In genomic region chr9:70496990-70497389, GRCm38 (mm10) we compare ENCODE assay signal across 1 mouse cellular context.
TF ChIP-seq lines count a peak whose summit lies in the region.

No protein-coding gene starts in this region.

TF ChIP-seq in MEL, 35 proteins besides CTCF, POLR2A, EP300 and RAD21 (continued from another document):
- TF ChIP-seq NELFE (IDR thresholded peaks at IDR 0.05; ENCODE audit: low read depth, low read length) (no peak), ELF1 (IDR thresholded peaks at IDR 0.05; ENCODE audit: low read depth, low read length) (peak; percentile 52; the same call in 1 of the 2 replicates), SMC3 (IDR thresholded peaks at IDR 0.05; ENCODE audit: low read depth, low read length) (no peak), ZC3H11A (IDR thresholded peaks at IDR 0.05; ENCODE audit: low read depth, low read length) (no peak), NRF1 (IDR thresholded peaks at IDR 0.05; ENCODE audit: insufficient read depth, low read depth, low read length, poor library complexity, severe bottlenecking) (no peak), ETS1 (IDR thresholded peaks at IDR 0.05; ENCODE audit: low read depth, low read length) (peak; percentile 85), RCOR1 (IDR thresholded peaks at IDR 0.05; ENCODE audit: low read depth, low read length) (no peak), MAZ (IDR thresholded peaks at IDR 0.05; ENCODE audit: low read depth, low read length) (no peak), MYC (IDR thresholded peaks at IDR 0.05; ENCODE audit: low read depth, low read length) (no peak), MAX (IDR thresholded peaks at IDR 0.05; ENCODE audit: low read length) (no peak), MXI1 (IDR thresholded peaks at IDR 0.05; ENCODE audit: low read depth, low read length) (no peak), USF1 (IDR thresholded peaks at IDR 0.05; ENCODE audit: low read depth, low read length) (no peak), TBP (IDR thresholded peaks at IDR 0.05; ENCODE audit: low read depth, low read length) (no peak), ZKSCAN1 (IDR thresholded peaks at IDR 0.05; ENCODE audit: low read depth, low read length) (no peak), POLR2AphosphoS2 (IDR thresholded peaks at IDR 0.05; ENCODE audit: low read length) (no peak), TCF12 (IDR thresholded peaks at IDR 0.05; ENCODE audit: low read depth, low read length) (no peak), MYB (IDR thresholded peaks at IDR 0.05; ENCODE audit: low read depth, low read length) (no peak), MEF2A (IDR thresholded peaks at IDR 0.05; ENCODE audit: extremely low read depth, insufficient replicate concordance, low read depth, low read length, poor library complexity, severe bottlenecking) (no peak)
TF ChIP-seq in MEL: peak in this region for 4.
